Mouse (Mus musculus) heart, adult 18-20 months (tissue): ENCODE measurements around the gene Abl1. TPM values are rescaled to one million over a fixed set of nuclear protein-coding genes. Genes with fewer than 3 reads are reported as not detected.
"Not testable (repeated sequence)": the region's sequence is repeated elsewhere in the genome, so short reads cannot be mapped to it uniquely, and the experiment has no call there.

Experiments used
- DNase-seq, 2 experiments: peaks; one replicate each; pipeline ENCODE4 v3.0.0; 2021 to 2022; ENCODE audit warnings: mixed read lengths in 1 of 2
- long read RNA-seq, 2 experiments: library from polyadenylated mRNA; stranded (forward); transcript quantifications; one replicate each; pipeline ENCODE4 v2.0.0; 2021
- total RNA-seq, 2 experiments: library from RNA; stranded (reverse); gene quantifications; 2 replicates each; pipeline ENCODE4 v1.2.3; 2021

Gene Abl1
- total RNA-seq: 10 to 100 TPM; 25.5 to 26.5 TPM
- long read RNA-seq, experiment 1, full-length matches to known transcripts: 5 of 13 reads
- long read RNA-seq, experiment 1, partial matches to known transcripts: 2 of 13 reads
- long read RNA-seq, experiment 1, other reads (novel, unspliced or antisense): 6 of 13 reads
- long read RNA-seq, experiment 2, full-length matches to known transcripts: 6 of 14 reads
- long read RNA-seq, experiment 2, partial matches to known transcripts: 1 of 14 reads
- long read RNA-seq, experiment 2, other reads (novel, unspliced or antisense): 7 of 14 reads

DNA sequence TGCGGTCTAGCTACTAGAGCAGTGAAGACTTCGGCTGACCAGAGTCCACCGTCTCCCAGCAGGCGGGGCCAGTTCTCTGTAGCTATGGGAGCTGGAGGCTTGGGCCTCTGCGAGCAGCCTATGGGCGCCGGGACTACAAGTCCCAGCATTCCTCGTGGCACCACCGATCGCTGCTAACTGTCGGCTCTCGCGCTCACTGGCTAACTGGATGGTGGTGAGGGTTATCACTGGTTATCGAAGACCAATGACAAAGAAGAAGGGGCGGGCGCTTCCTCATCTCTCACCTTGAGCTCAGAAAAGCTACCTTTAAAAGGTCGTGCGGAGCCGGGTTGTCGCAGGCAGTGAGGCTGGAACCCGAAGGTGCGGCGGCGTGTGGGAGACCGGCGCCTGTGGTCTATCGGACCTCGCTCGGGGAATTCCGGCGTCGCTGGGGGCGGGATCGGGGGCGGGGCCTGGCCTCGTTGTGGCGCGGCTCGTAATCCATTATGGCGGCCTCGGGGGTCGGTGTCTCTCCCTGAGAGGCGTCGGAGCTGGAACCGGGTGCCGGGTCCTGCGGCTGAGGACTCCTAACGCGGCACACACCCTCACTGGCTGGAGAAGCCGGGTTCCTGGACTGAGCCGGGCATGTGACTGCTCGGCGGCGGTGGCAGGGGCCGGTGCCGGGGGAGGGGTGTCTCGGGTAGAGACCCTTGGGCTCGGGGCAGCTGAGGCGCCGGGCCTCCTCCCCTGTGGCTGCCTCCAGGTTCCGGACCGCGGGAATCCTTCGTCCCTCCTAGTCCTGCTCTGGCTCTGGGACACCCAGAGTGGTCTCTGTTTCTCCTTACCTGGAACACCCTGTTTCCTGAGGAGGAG is at the start of gene Abl1:
TSS of gene Abl1 (plus strand) at position 303 of the 852 bp plus-strand sequence.
- DNase-seq: peak; percentile 95 to 99

DNA sequence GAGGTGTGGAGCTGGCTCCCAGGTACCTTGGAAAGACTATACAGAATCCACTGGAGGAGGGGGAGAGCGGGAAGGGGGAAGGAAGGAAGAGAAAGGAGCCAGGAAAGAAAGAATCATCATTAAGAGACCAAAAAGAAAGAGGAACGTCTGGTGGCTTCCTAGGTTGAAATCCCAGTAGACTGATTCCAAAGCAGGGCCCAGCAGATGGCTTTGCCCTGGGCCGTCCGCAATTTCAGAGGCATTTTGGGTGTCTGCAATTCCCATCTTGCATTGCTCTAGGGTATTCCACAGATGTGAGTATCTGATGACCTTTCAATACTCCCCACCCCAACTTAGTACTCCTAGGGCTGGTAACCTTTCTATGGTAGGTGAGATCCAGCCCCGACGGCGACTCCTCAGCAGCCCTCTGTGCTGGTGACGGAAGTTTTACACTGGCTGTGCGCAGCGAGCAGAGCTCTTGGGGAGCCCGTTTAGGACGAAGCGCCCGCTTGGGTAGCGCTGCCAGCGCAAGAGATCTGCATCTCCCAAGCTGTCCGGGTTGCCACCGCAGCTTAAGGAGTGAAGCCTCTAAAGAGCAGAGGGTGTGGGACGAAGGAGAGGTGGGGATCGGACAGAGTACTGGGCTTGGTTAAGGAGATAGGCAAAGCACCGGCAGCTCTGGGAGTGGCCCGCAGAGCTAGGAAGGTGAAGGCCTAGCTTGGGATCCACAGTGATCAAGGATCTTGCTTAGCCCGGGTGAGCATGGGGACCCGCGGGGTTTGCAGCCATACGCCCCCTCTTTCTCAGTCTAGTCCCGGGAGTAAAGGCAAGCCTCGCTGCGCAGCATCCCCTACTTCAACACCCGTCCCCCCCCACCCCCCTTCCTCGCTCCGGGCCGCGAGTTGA is 49.4 kb upstream of the Abl1 start:
- peak in 1 of 2 experiments; percentile 9 for DNase-seq

DNA sequence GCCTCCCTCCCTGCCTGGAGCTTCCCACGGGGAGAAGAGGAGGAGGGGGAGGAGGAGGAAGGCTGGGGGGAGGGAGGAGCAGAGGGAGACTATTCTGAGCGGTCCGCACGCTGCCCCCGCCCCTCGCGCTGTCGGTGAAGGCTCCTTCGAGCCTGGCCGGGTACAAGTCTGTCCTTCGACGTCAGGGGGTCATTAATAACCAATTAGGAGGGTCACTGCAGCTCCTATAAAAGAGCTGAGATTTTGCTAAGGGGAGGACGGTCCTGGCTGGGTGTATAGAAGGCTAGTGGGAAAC is 48.8 kb upstream of the Abl1 start:
- DNase-seq: no peak

DNA sequence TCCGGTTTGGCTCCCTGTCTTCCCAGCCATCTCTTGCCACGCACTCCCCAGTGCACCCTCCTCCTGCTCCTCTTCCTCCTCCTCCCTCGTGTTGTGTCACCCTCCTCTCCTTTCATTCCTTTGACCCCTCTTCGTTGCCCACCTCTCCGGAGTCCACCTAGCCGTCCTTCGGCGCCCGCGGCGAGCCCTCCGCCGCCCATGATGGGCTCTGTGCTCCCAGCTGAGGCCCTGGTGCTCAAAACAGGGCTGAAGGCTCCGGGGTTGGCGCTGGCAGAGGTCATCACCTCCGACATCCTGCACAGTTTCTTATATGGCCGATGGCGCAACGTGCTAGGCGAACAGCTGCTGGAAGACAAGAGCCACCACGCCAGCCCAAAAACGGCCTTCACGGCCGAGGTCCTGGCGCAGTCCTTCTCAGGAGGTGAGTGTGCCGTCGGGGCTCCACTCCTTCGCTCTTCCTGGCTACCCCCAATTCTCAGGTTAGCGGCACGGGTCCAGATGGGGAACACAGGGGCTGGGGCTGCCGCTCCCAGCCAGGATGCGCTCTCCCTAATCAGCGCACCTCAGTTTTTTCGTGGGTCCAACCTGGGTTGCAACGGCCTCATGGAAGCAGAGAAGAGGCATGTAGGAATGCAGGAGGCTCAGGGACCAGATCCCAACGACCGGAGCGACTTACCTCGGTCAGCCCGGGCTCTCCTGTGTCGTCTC is 48.1 kb upstream of the Abl1 start, which contains the start of gene Prdm12:
TSS of gene Prdm12 (plus strand) at position 137 of the 708 bp plus-strand sequence.
- peak in 1 of 2 experiments; percentile 10 for DNase-seq

DNA sequence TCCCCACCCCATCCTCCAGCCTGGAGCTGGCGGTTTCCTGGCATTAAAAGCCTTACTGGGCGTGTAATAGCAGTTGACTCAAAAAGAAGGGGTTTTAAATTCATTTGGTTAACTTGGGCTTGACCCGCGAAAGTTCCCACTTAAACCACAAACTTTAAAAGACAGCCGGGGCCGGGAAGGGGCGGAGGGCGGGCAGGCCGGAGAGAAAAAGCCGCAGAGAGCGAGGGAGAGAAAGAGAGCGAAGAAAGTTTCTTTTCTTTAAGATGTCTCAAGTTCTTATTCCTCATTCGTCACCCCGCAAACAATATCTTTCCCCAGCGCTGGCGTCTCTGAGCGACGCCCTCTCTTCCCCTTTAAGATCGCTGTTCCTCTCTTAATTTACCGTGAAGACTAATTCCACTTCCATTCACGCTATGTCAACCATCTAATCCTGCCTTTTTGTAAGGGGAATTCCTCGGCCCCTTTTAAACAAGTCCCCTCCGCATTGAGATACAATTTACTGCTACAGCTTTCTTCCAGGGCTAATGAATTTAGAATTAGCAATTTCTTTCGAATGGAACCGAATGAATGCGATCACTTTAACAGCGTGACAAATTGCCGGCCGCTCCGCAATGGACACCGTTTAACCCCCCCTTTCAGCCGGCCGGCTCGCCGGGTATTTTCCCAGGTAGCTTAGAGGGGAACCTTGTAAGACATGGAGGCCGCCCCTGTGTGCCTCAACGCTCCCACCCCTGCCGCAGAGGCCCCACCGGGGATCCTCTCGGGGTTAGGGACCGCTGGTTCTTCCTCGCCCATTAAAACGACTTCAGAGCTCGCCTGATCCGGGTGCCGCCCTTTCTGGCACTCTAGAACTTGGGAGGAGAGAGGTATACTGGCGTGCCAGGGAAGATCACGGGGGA is 47.3 kb upstream of the Abl1 start:
- DNase-seq: peak in 1 of 2 experiments; percentile 29

DNA sequence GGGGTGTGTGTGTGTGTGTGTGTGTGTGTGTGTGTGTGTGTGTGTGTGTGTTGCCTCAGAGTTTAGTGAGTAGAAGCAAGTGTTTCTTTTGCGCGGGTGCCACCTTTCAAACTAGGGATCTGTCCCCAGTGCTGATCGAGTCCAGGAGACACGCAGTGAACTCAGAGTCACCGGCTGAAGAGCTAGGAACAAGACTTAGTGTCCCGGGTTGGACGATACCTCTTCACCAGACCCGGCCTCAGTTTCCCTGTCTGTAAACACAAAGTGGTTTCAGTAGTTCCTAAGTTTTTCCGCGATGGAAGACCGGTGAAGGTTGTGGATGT is 46.7 kb upstream of the Abl1 start:
- no peak for DNase-seq

DNA sequence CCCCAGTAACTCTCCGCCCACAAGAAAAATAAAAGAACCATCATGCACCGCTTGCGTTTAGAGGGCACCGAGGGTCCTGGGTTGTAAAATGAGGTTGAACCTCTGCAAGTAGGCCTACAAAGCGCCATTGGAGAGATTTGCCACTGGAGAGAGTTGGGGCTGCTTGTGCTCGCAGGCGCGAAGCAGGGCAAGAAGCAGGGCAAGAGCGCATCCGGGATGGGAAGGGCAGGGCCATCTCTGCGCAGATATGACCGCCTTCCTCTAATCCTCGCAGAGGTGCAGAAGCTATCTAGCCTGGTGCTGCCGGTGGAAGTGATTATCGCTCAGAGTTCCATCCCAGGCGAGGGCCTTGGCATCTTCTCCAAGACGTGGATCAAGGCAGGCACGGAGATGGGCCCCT is 46.2 kb upstream of the Abl1 start:
- no peak for DNase-seq

DNA sequence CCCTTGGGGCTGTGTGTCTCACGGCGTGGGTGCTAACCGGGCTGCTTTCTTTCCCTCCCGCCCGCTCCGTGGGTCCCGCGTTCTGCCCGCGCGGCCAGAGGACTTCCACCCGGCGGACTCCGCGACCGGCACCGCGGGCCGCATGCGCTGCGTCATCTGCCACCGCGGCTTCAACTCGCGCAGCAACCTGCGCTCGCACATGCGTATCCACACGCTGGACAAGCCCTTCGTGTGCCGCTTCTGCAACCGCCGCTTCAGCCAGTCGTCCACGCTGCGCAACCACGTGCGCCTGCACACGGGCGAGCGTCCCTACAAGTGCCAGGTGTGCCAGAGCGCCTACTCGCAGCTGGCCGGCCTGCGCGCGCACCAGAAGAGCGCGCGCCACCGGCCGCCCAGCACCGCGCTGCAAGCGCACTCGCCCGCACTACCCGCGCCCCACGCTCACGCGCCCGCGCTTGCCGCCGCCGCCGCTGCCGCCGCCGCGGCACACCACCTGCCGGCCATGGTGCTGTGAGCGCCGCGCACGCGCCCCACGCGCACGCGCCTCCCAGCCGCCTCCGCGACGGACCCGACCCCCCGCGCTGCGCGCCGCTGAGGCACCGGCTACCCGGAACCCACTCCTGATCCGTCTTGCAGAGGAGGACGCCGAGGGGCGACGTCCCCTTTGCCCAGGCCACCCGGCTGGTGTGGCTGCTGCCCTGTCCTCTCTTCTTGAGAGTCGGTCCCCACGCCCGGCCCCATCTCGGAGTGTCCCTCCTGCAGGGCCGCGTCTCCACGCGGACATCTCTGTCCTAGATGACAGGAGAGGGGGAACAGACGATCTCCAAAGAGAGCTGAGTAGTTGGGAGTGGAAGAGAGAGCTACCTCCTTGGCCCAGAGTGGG is 34.0 kb upstream of the Abl1 start:
- peak in 1 of 2 experiments; percentile 7 for DNase-seq

DNA sequence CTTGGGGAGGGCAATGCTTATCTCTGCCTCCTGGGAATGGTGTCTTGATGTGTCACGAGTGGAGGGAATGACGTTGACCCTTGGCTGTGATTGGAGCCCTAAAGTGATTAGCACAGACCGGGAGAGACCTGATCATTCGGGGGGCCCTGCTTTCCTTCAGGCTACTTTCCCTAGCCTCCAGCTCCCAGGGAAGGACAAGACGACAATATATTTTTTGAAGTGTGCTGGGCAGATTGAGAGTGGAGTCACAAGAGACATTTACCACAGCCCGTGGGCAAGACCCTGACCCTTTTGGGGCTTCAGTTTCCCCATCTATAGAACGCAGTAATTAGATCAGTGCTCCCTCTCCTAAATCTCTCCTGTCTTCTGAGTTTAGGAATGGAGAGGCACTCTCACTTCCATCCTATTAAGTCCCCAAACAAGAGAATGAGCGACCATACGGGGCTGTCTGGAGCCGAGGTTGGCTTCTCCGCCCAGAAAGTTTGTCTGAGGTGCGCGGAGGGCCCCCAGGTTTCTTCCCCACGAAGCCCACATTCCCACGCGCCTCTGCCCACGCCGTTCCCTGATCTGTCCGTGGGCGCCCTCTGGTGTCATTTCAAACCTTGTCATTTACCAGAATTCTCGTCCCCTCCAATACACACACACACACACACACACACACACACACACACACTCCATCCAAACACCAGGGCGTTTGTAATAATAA is 33.2 kb upstream of the Abl1 start:
- DNase-seq: peak; percentile 24 to 79

DNA sequence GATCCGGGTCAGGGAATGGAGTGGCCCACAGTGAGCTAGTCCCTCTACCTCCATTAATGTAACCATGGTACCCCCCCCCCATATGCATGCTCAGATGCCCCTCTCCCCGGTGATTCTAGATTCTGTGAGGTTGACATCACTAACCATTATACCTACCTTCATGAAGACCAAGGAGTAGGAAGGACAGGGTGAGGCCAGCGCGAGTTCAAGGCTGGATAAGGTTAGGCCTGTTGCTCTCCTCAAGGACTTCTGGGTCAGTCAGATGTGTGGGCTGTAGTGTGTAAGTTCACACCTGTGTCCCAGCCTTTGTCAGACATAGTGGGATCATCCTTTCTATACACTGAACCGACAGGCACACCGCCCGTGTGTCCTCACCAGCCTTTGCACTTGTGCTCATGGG is 31.8 kb upstream of the Abl1 start:
- no peak for DNase-seq

DNA sequence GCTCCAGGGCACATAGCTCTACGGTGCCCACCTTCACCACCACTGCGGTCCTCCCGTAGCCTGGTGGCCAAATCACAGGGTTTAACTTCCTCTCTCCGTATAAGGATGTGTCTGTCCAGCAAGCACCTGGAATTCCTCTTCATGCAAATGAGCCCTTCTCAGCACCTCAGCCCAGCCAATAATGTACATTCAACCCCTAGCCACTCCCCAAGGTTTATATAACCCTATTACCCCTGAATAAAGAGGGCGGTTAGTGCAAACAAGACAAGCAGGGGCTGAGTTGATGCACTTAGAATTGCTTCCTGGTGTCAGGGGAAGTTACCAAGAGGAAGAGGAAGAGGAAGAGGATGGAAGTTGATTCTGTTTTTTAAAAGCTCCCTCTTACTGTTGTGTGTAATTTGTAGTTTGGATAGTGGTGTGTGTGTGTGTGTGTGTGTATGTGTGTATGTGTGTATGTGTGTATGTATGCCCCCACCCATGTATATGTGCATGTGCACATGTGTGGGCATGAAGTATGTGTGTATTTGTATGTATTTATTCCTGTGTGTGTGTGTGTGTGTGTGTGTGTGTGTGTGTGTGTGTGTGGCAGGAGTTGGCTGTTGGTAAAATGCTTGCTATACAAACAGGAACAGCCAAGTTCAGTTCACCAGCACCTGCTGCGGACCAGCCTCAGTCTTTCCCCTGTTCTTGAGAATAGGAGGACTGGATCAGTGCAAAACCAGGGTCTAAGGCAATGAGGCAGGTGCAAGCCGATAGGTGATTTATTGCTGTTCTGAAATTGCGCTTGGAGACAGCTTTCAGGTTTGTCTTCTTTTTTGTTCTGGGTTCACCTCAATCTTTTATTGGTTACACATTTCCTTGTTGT is 25.0 kb upstream of the Abl1 start:
- DNase-seq: no peak

DNA sequence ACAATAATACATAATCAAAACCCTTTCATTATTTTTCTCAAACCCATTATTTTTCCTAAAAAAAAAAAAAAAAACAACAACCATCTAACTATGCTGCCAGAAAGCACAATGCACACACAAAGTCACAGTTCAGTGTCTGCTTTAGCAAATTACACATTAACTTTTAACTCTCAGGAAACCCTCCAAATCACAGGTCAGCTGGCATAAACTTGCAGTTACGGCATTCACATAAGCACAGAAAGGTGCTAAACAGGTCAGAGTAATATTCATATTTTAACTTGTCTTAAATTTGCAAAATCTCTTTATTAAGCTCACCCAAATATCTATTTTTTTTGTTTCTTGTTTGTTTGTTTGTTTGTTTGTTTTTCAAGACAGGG is 24.4 kb upstream of the Abl1 start:
- DNase-seq: no peak

DNA sequence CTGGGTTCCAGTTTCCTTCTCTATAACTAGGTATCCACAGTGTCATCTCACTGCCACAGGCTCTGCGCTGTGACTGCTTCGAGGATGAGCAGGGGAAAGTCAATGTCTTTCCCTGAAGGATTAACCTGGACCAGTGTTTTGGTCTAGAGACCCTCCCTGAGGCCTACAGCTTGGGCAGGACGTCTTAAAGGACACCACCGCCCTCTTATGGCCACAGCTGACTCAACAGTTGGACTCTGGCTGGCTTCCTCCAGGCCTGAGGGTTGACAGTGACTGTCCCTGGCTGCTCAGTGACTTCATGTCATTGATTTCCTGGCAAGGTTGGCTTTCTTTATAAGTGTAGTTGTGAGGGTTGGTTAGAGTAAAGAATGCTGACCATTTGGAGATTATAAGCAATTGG is 20.8 kb upstream of the Abl1 start:
- DNase-seq: peak in 1 of 2 experiments; percentile 15

DNA sequence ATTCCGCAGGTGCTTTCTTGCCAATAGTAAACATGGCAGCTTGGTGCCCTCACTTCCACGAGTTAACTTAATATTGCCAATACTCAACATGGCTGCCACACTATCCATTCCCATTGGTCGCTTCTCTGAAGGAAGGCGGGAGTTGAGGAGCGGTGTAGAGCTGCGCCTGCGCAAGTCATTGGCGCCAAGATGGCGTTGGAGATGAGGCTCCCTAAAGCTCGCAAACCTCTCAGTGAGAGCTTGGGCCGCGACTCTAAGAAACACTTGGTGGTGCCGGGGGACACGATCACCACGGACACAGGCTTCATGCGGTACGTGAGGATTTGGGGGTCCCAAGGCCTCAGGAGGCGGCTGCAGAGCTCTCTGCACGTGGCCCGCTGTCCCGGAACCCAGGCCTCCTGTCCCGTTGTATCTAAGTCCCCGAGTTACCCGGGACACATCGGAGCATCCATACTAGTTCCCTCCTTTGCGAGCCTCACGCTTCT is 17.6 kb upstream of the Abl1 start, which contains the start of gene Exosc2:
TSS of gene Exosc2 (plus strand) at position 165 of the 485 bp plus-strand sequence.
- peak; percentile 93 to 96 for DNase-seq

DNA sequence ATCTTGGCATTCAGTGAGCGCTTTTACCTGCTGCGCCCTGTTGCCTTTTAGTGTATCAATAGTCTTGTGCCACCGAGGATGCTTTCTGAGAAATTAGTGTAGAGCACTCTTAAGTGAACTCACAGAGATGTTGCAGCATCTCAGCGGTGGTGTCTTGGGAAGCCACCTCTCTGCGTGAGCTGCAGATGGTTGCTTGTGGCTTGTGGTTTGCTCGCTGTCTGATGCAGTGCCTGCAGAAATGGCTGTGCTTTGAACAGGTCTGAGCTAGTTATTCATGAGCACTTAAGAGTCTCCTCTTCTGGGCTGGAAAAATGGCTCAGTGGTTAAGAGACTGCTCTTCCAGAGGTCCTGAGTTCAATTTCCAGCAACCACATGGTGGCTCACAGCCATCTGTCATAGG is 9.5 kb upstream of the Abl1 start:
- DNase-seq: no peak

DNA sequence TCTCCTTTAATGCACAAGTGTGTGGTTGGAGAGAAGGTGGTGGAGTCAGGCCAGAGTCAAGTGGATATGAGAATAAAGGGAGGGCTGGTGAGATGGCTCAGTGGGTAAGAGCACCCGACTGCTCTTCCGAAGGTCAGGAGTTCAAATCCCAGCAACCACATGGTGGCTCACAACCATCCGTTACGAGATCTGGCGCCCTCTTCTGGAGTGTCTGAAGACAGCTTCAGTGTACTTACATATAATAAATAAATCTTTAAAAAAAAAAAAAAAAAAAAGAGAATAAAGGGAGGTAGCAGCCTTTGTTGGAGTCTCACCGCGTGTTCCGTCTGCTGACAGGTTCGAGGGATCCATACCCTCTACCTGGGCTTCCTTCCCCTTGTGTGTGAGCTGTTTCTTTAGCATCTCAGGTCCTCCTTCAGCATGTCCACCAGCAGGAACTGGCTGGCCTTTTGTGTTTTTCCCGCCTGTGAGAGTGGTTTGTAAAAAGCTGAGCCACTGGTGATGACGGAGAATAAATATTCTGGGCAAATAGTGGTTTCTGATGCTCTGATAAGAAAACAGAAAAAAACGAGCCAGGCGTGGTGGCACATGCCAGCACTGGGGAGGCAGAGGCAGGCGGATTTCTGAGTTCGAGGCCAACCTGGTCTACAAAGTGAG is 7.0 kb upstream of the Abl1 start:
- DNase-seq: not testable (repeated sequence)

DNA sequence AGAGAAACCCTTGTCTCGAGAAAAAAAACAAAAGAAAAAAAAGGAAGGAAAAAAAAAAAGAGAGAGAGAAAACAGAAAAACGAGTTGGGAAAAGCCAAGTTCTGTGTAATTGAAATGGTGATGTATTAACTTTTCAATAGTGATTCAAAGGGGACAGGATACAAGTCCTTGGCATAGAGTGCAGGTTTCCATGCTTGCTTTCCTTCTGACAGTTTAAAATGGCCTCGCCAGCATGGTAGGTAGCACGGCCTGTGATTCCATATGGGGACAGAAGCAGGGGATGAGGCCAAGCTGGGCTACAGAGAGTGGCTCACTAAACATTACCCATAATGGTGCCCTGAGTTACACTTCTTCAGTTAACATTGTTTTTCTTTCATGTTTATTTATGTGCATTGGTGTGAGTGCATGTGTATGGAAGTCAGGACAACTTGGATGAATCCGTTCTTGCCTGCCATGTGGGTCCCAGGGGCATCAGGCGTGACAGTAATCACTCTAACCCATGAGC is 6.4 kb upstream of the Abl1 start:
- no peak for DNase-seq
